Mouse (Mus musculus) CH12.LX (cell line): ENCODE measurements around the gene Rptor. TPM values are rescaled to one million over a fixed set of nuclear protein-coding genes. Genes with fewer than 3 reads are reported as not detected.
A peak's percentile ranks its signal among the peaks of the same experiment; 100 is the strongest.

ENCODE experiments used
- DNase-seq: peaks from one replicate; pipeline ENCODE4 v3.0.0-alpha.2; 2013; ENCODE audit errors: extremely low read depth
- H3K27ac ChIP-seq: 2 replicates; pipeline ENCODE4 v1.5.1; 2012; ENCODE audit warnings: low read depth, mild to moderate bottlenecking, control low read depth, moderate library complexity; ENCODE audit not compliant: insufficient read depth
- H3K27me3 ChIP-seq: replicated peaks from 2 replicates; pipeline ENCODE3; 2012; ENCODE audit warnings: inconsistent platforms
- H3K36me3 ChIP-seq, 2 experiments: replicated peaks in 1 of 2; 2 replicates each; pipeline versions ENCODE3 to v1.6.1; 2012; ENCODE audit warnings: inconsistent platforms in 1 of 2, low read length in 1 of 2, mild to moderate bottlenecking in 1 of 2, mixed read lengths in 1 of 2, moderate library complexity in 1 of 2; ENCODE audit not compliant: control insufficient read depth in 1 of 2, insufficient read depth in 1 of 2
- H3K4me1 ChIP-seq, 2 experiments: 2 replicates each; pipeline ENCODE4 v1.6.1; 2012; ENCODE audit warnings: inconsistent platforms in 1 of 2, moderate library complexity in 1 of 2; ENCODE audit not compliant: insufficient read depth in 2 of 2, control insufficient read depth in 1 of 2
- H3K4me2 ChIP-seq: 2 replicates; pipeline ENCODE4 v1.6.1; 2012; ENCODE audit warnings: low read depth, mild to moderate bottlenecking, control low read depth; ENCODE audit not compliant: poor library complexity, insufficient read depth, severe bottlenecking
- H3K4me3 ChIP-seq, 3 experiments: fragments of 150-350 bp in 1 of 3; sonication (generic) in 1 of 3; replicated peaks in 1 of 3; 2 replicates each; pipeline versions ENCODE3 to v1.5.1; 2011 to 2012; ENCODE audit warnings: low read depth in 2 of 3, low read length in 2 of 3, mild to moderate bottlenecking in 2 of 3, moderate library complexity in 2 of 3, control low read depth in 1 of 3, improper control_type of control experiment in 1 of 3, inconsistent platforms in 1 of 3, mixed read lengths in 1 of 3; ENCODE audit not compliant: poor library complexity in 1 of 3
- H3K79me2 ChIP-seq: replicated peaks from 2 replicates; pipeline ENCODE4 v1.6.1; 2012; ENCODE audit warnings: mild to moderate bottlenecking, moderate library complexity; ENCODE audit not compliant: control insufficient read depth, poor library complexity, insufficient read depth, severe bottlenecking; ENCODE audit errors: extremely low read depth
- H3K9ac ChIP-seq: 2 replicates; pipeline ENCODE4 v1.6.1; 2012; ENCODE audit warnings: low read depth, mild to moderate bottlenecking, control low read depth, moderate library complexity; ENCODE audit not compliant: insufficient read depth
- H3K9me3 ChIP-seq: replicated peaks from 2 replicates; pipeline ENCODE3; 2012; ENCODE audit warnings: low read length, inconsistent platforms, mixed read lengths
- BHLHE40 ChIP-seq: IDR thresholded peaks from 2 replicates; pipeline ENCODE4 v1.6.1; 2011; ENCODE audit warnings: mild to moderate bottlenecking, low read depth, low read length, improper control_type of control experiment
- CTCF ChIP-seq, 2 experiments: IDR thresholded peaks in 1 of 2; conservative IDR thresholded peaks in 1 of 2; 2 replicates each; pipeline ENCODE4 v1.5.1; 2011 to 2012; ENCODE audit warnings: low read depth in 2 of 2, low read length in 2 of 2, improper control_type of control experiment in 1 of 2, inconsistent platforms in 1 of 2, mild to moderate bottlenecking in 1 of 2, moderate library complexity in 1 of 2
- ETS1 ChIP-seq: conservative IDR thresholded peaks from 2 replicates; pipeline ENCODE4 v1.6.1; 2012; ENCODE audit warnings: low read depth, mild to moderate bottlenecking, inconsistent platforms, low read length, improper control_type of control experiment, moderate library complexity
- JUN ChIP-seq: IDR thresholded peaks from 2 replicates; pipeline ENCODE4 v1.6.1; 2011; ENCODE audit warnings: low read depth, mild to moderate bottlenecking, low read length, improper control_type of control experiment, moderate library complexity; ENCODE audit not compliant: insufficient read depth
- MAFK ChIP-seq: IDR thresholded peaks from 2 replicates; pipeline ENCODE4 v1.6.1; 2011; ENCODE audit warnings: low read length, improper control_type of control experiment; ENCODE audit not compliant: insufficient replicate concordance
- MAZ ChIP-seq: IDR thresholded peaks from 2 replicates; pipeline ENCODE4 v1.6.1; 2012; ENCODE audit warnings: low read depth, mild to moderate bottlenecking, inconsistent platforms, low read length, improper control_type of control experiment, moderate library complexity
- MXI1 ChIP-seq: IDR thresholded peaks from 2 replicates; pipeline ENCODE4 v1.6.1; 2011; ENCODE audit warnings: mild to moderate bottlenecking, low read depth, low read length, improper control_type of control experiment
- MYC ChIP-seq: IDR thresholded peaks from 2 replicates; pipeline ENCODE4 v1.6.1; 2011; ENCODE audit warnings: low read depth, mild to moderate bottlenecking, improper control_type of control experiment, low read length
- NELFE ChIP-seq: IDR thresholded peaks from 2 replicates; pipeline ENCODE4 v1.6.1; 2011; ENCODE audit warnings: low read depth, low read length, improper control_type of control experiment
- PAX5 ChIP-seq: IDR thresholded peaks from 2 replicates; pipeline ENCODE4 v1.6.1; 2012; ENCODE audit warnings: low read length, inconsistent platforms, mixed read lengths
- POLR2AphosphoS2 ChIP-seq: IDR thresholded peaks from 2 replicates; pipeline ENCODE4 v1.6.1; 2011; ENCODE audit warnings: low read depth, low read length, improper control_type of control experiment
- RAD21 ChIP-seq: IDR thresholded peaks from 2 replicates; pipeline ENCODE4 v1.6.1; 2011; ENCODE audit warnings: low read depth, mild to moderate bottlenecking, low read length, improper control_type of control experiment, moderate library complexity
- SIN3A ChIP-seq: IDR thresholded peaks from 2 replicates; pipeline ENCODE4 v1.6.1; 2012; ENCODE audit warnings: low read length, improper control_type of control experiment, inconsistent platforms
- SMC3 ChIP-seq: IDR thresholded peaks from 2 replicates; pipeline ENCODE4 v1.6.1; 2011; ENCODE audit warnings: low read depth, low read length, improper control_type of control experiment
- USF1 ChIP-seq: IDR thresholded peaks from 2 replicates; pipeline ENCODE4 v1.6.1; 2014; ENCODE audit warnings: low read depth, mild to moderate bottlenecking, inconsistent platforms, low read length, improper control_type of control experiment
- ZC3H11A ChIP-seq: IDR thresholded peaks from 2 replicates; pipeline ENCODE4 v1.6.1; 2012; ENCODE audit warnings: low read depth, mild to moderate bottlenecking, inconsistent platforms, low read length, improper control_type of control experiment
- dilution Hi-C: fragments of 300-500 bp; cut with MboI; formaldehyde crosslinking; loops from 2 replicates; pipeline ENCODE4 v1.14.3; 2020; ENCODE audit warnings: low sequenced_read_pairs; ENCODE audit not compliant: extremely low pct_unique_long_range_greater_than_20kb, extremely low pct_ligation_motif_present
- in situ Hi-C: fragments of 300-500 bp; cut with MboI; formaldehyde crosslinking; loops from 3 replicates; pipeline ENCODE4 v1.14.3; 2019; ENCODE audit warnings: low sequenced_read_pairs, low pct_ligation_motif_present, low pct_unique_long_range_greater_than_20kb, mixed read lengths
- polyA plus RNA-seq: library from polyadenylated mRNA; unstranded; fragments of >175 nt; gene quantifications from 2 replicates; pipeline ENCODE4 v1.2.1, GENCODE M21; 2012; ENCODE audit warnings: low read depth; ENCODE audit not compliant: insufficient read length
- total RNA-seq, 2 experiments: library from RNA; depleted of rRNA; stranded (reverse); fragments of 300-350 nt in 1 of 2; fragments of >200 nt in 1 of 2; gene quantifications; 2 replicates each; pipeline ENCODE4 v1.2.3; 2012 to 2014

Rptor gene
- total and polyA plus RNA-seq, 3 experiments: 10.3 to 33.1 (median 26.7) TPM

- Histone ChIP-seq H3K4me1 (peaks cover 4 to 14% of the 10 kb centered on the region in 2 experiments), H3K9ac (no peak overlapping the region), H3K9me3 (peaks cover 3% of the 10 kb centered on the region), H3K36me3 (no peaks in the 10 kb centered on the region), H3K79me2 (no peaks in the 10 kb centered on the region), H3K27me3 (peaks cover 30% of the 10 kb centered on the region), H3K4me2 (no peak overlapping the region), H3K27ac (no peak overlapping the region), H3K4me3 (no peak overlapping the region)
- DNase-seq: no peak
- in situ Hi-C loops: no loop called here
- dilution Hi-C loops: no loop called here
- no peak for TF ChIP-seq POLR2AphosphoS2
- no peak for TF ChIP-seq BHLHE40
- TF ChIP-seq, all 38 proteins: peak for 0
Measured at GRCm38 (mm10) chr11:119907711-119908110, 305.0 kb downstream of the Rptor start.

- peaks cover 30% of the 10 kb centered on the region for H3K27me3 ChIP-seq
- H3K9me3 ChIP-seq: peaks cover 3% of the 10 kb centered on the region
- DNase-seq: peak; percentile 60
- TF ChIP-seq CTCF (conservative IDR thresholded peaks at IDR 0.05 in 1 of 2, IDR thresholded peaks at IDR 0.05 in 1 of 2; ENCODE audit: low read depth in 2 of 2, low read length in 2 of 2): peak; percentile 95 to 98
- peak; percentile 95 for TF ChIP-seq MAZ
- TF ChIP-seq ZC3H11A: peak; percentile 80
- TF ChIP-seq MAFK: peak; percentile 33; the same call in 1 of the 2 replicates
- peak; percentile 46; the same call in 1 of the 2 replicates for TF ChIP-seq NELFE
- TF ChIP-seq PAX5: no peak
- peak; percentile 95 for TF ChIP-seq SMC3
- no peak for TF ChIP-seq USF1
- TF ChIP-seq RAD21: peak; percentile 94
- no peak for TF ChIP-seq SIN3A
- TF ChIP-seq MXI1: no peak
- no peak for TF ChIP-seq JUN
- TF ChIP-seq ETS1: no peak
- TF ChIP-seq MYC: 0 out of 2 replicates have a peak, but pooled peaks have one; percentile 2
- dilution Hi-C loops (no loop called here), in situ Hi-C loops (no loop called here)
- peaks cover 10 to 19% of the 10 kb centered on the region in 2 experiments for H3K4me1 ChIP-seq
- H3K27ac ChIP-seq: no peak overlapping the region
- H3K4me3 ChIP-seq: no peak overlapping the region
- no peak overlapping the region for H3K4me2 ChIP-seq
- no peaks in the 10 kb centered on the region for H3K36me3 ChIP-seq
- no peaks in the 10 kb centered on the region for H3K79me2 ChIP-seq
- no peak overlapping the region for H3K9ac ChIP-seq
Measured at GRCm38 (mm10) chr11:119909436-119909835, 306.7 kb downstream of the Rptor start.
